Mouse (Mus musculus): ENCODE measurements around the gene Dhx37.

- no peak for TF ChIP-seq POLR2A (IDR thresholded peaks at IDR 0.05; ENCODE audit: low read depth, low read length)
- TF ChIP-seq CTCF (IDR thresholded peaks at IDR 0.05; ENCODE audit: extremely low read depth, insufficient read length, insufficient replicate concordance, low read depth, low read length): no peak
Measured at GRCm38 (mm10) chr5:125475030-125475429, 41.1 kb upstream of the Dhx37 start.
